Mouse (Mus musculus) CH12.LX (cell line): ENCODE results near the gene Cchcr1.

Experiments used
- BHLHE40 ChIP-seq: IDR thresholded peaks from 2 replicates; pipeline ENCODE4 v1.6.1; 2011; ENCODE audit warnings: mild to moderate bottlenecking, low read depth, low read length, improper control_type of control experiment
- CHD2 ChIP-seq: IDR thresholded peaks from 2 replicates; pipeline ENCODE4 v1.6.1; 2011; ENCODE audit warnings: low read length, improper control_type of control experiment
- CTCF ChIP-seq, 2 experiments: IDR thresholded peaks in 1 of 2; conservative IDR thresholded peaks in 1 of 2; 2 replicates each; pipeline ENCODE4 v1.5.1; 2011 to 2012; ENCODE audit warnings: low read depth in 2 of 2, low read length in 2 of 2, improper control_type of control experiment in 1 of 2, inconsistent platforms in 1 of 2, mild to moderate bottlenecking in 1 of 2, moderate library complexity in 1 of 2
- E2F4 ChIP-seq: IDR thresholded peaks from 2 replicates; pipeline ENCODE4 v1.6.1; 2011; ENCODE audit warnings: low read depth, low read length, improper control_type of control experiment; ENCODE audit not compliant: insufficient replicate concordance
- EP300 ChIP-seq: IDR thresholded peaks from 2 replicates; pipeline ENCODE4 v1.6.1; 2011; ENCODE audit warnings: low read length, improper control_type of control experiment
- JUND ChIP-seq: conservative IDR thresholded peaks from 2 replicates; pipeline ENCODE4 v1.6.1; 2011; ENCODE audit warnings: low read depth, low read length, improper control_type of control experiment
- MYC ChIP-seq: IDR thresholded peaks from 2 replicates; pipeline ENCODE4 v1.6.1; 2011; ENCODE audit warnings: low read depth, mild to moderate bottlenecking, improper control_type of control experiment, low read length
- POLR2A ChIP-seq: IDR thresholded peaks from 2 replicates; pipeline ENCODE4 v1.6.1; 2011; ENCODE audit warnings: low read depth, mild to moderate bottlenecking, improper control_type of control experiment, low read length
- RCOR1 ChIP-seq: conservative IDR thresholded peaks from 2 replicates; pipeline ENCODE4 v1.6.1; 2012; ENCODE audit warnings: low read depth, mild to moderate bottlenecking, inconsistent platforms, low read length, improper control_type of control experiment
- SMC3 ChIP-seq: IDR thresholded peaks from 2 replicates; pipeline ENCODE4 v1.6.1; 2011; ENCODE audit warnings: low read depth, low read length, improper control_type of control experiment
- TBP ChIP-seq: conservative IDR thresholded peaks from 2 replicates; pipeline ENCODE4 v1.6.1; 2011; ENCODE audit warnings: low read depth, low read length, improper control_type of control experiment
- USF1 ChIP-seq: IDR thresholded peaks from 2 replicates; pipeline ENCODE4 v1.6.1; 2014; ENCODE audit warnings: low read depth, mild to moderate bottlenecking, inconsistent platforms, low read length, improper control_type of control experiment
- ZMIZ1 ChIP-seq: IDR thresholded peaks from 2 replicates; pipeline ENCODE4 v1.6.1; 2012; ENCODE audit warnings: low read depth, mild to moderate bottlenecking, inconsistent platforms, low read length, improper control_type of control experiment

- TF ChIP-seq CTCF (conservative IDR thresholded peaks at IDR 0.05 in 1 of 2, IDR thresholded peaks at IDR 0.05 in 1 of 2; ENCODE audit: low read depth in 2 of 2, low read length in 2 of 2) (no peak), POLR2A (no peak), TBP (no peak), E2F4 (no peak), USF1 (no peak), MYC (no peak), RCOR1 (no peak), ZMIZ1 (no peak), SMC3 (no peak), JUND (no peak), BHLHE40 (no peak), EP300 (no peak), CHD2 (no peak)
Measured at GRCm38 (mm10) chr17:35503849-35504248, 13.1 kb upstream of the Cchcr1 start.
